Mouse (Mus musculus) small intestine, adult 2 months (tissue): ENCODE results near the gene Gltpd2. TPM values are rescaled to one million over a fixed set of nuclear protein-coding genes. Genes with fewer than 3 reads are reported as not detected.
"Not testable (repeated sequence)": the region's sequence is repeated elsewhere in the genome, so short reads cannot be mapped to it uniquely, and the experiment has no call there.

ENCODE experiments used
- H3K27ac ChIP-seq: fragments of 200-500 bp; 2 replicates; pipeline ENCODE4 v1.5.1; 2012; ENCODE audit warnings: low read depth, low read length, control low read depth, inconsistent platforms; ENCODE audit not compliant: insufficient read depth
- H3K27me3 ChIP-seq: fragments of 200-500 bp; 2 replicates; pipeline ENCODE4 v1.6.1; 2012; ENCODE audit warnings: mild to moderate bottlenecking, moderate library complexity, low read length, inconsistent platforms; ENCODE audit not compliant: control insufficient read depth, insufficient read depth
- H3K36me3 ChIP-seq: fragments of 200-500 bp; 2 replicates; pipeline ENCODE4 v1.6.1; 2012; ENCODE audit warnings: mild to moderate bottlenecking, low read length, control low read depth, inconsistent platforms; ENCODE audit not compliant: control insufficient read depth, insufficient read depth
- H3K4me1 ChIP-seq: fragments of 200-500 bp; 2 replicates; pipeline ENCODE4 v1.6.1; 2012; ENCODE audit warnings: low read length, inconsistent platforms, mixed read lengths; ENCODE audit not compliant: control insufficient read depth, insufficient read depth, insufficient read length
- H3K4me3 ChIP-seq: fragments of 200-500 bp; 2 replicates; pipeline ENCODE4 v1.5.1; 2012; ENCODE audit warnings: low read depth, mild to moderate bottlenecking, control low read depth, inconsistent platforms, low read length, moderate library complexity
- CTCF ChIP-seq: fragments of 200-500 bp; IDR thresholded peaks from 2 replicates; pipeline ENCODE4 v1.5.1; 2012; ENCODE audit warnings: low read depth, mild to moderate bottlenecking, control low read depth, inconsistent platforms, low read length, moderate library complexity, mixed read lengths; ENCODE audit not compliant: insufficient replicate concordance, insufficient read length; ENCODE audit errors: extremely low read depth
- POLR2A ChIP-seq: fragments of 200-500 bp; IDR thresholded peaks from 2 replicates; pipeline ENCODE4 v1.6.1; 2012; ENCODE audit warnings: low read depth, mild to moderate bottlenecking, control low read depth, inconsistent platforms, low read length, moderate library complexity
- WGBS: fragments of 180-500 bp; shearing (Covaris S2); methylation state at CpG from one replicate; pipeline ENCODE4 v1.1.7; 2018; 5-methylcytosine and 5-hydroxymethylcytosine counted together
- polyA plus RNA-seq: library from polyadenylated mRNA; depleted of rRNA; stranded (reverse); fragments of >200 nt; gene quantifications from 2 replicates; pipeline ENCODE4 v1.2.3, GENCODE M21; 2012

Gene Gltpd2
- polyA plus RNA-seq, 1 experiment: 8.4 TPM

- peaks cover 20% of the 10 kb centered on the region for H3K36me3 ChIP-seq
- H3K4me3 ChIP-seq: no peak overlapping the region
- WGBS: 79% methylated on average over 7 of the region's 7 CpGs
- no peak for TF ChIP-seq POLR2A
- TF ChIP-seq CTCF: no peak
- peaks cover 5% of the 10 kb centered on the region for H3K4me1 ChIP-seq
- no peak overlapping the region for H3K27ac ChIP-seq
- H3K27me3 ChIP-seq: no peaks in the 10 kb centered on the region
These were observed 9.6 kb downstream of the Gltpd2 start for GRCm38 (mm10) chr11:70528610-70529009.

- H3K4me1 ChIP-seq, H3K4me3 ChIP-seq, H3K27ac ChIP-seq, H3K27me3 ChIP-seq: not testable (repeated sequence)
- WGBS: 64% methylated on average over 2 of the region's 2 CpGs
- peaks cover 20% of the 10 kb centered on the region for H3K36me3 ChIP-seq
These were observed 12.1 kb downstream of the Gltpd2 start for GRCm38 (mm10) chr11:70531065-70531464.

GRCm38 (mm10) chr11:70532839-70533238, 13.8 kb downstream of the Gltpd2 start, which contains the start of gene Gm40193:
Gene Gm40193 (minus strand): TSS chr11:70532939.
- no peaks in the 10 kb centered on the region for H3K27me3 ChIP-seq
- H3K36me3 ChIP-seq: peaks cover 6% of the 10 kb centered on the region
- H3K27ac ChIP-seq: no peak within 1 kb of the TSS
- no peaks in the 10 kb centered on the region for H3K4me1 ChIP-seq
- WGBS: 85% methylated on average over 6 of the region's 6 CpGs
- TF ChIP-seq CTCF (no peak), POLR2A (no peak)
- no peak within 1 kb of the TSS for H3K4me3 ChIP-seq

- Histone ChIP-seq H3K36me3 (no peaks in the 10 kb centered on the region; the same call in 1 of the 2 replicates), H3K4me3 (peak overlapping the region; percentile 88), H3K27me3 (no peaks in the 10 kb centered on the region), H3K4me1 (peaks cover 2% of the 10 kb centered on the region), H3K27ac (peak overlapping the region; percentile 23; the same call in 1 of the 2 replicates)
- WGBS: 2% methylated on average over 9 of the region's 9 CpGs
- no peak for TF ChIP-seq POLR2A
- no peak for TF ChIP-seq CTCF
These were observed 20.4 kb downstream of the Gltpd2 start for GRCm38 (mm10) chr11:70539423-70539822.

- Histone ChIP-seq H3K4me3 (peak within 1 kb of the TSS; percentile 88), H3K27ac (peak within 1 kb of the TSS; percentile 27; the same call in 1 of the 2 replicates), H3K4me1 (peaks cover 2% of the 10 kb centered on the region), H3K27me3 (no peaks in the 10 kb centered on the region), H3K36me3 (no peaks in the 10 kb centered on the region; the same call in 1 of the 2 replicates)
- TF ChIP-seq POLR2A (no peak; the same call in 1 of the 2 replicates), CTCF (peak; percentile 69)
- under 1% methylated on average over 62 of the region's 65 CpGs for WGBS
These were observed 21.0 kb downstream of the Gltpd2 start, which contains the start of gene Pld2 for GRCm38 (mm10) chr11:70539877-70540587. Gene Pld2 (plus strand): TSS chr11:70540064.

- no peak overlapping the region for H3K27ac ChIP-seq
These were observed 21.9 kb downstream of the Gltpd2 start for GRCm38 (mm10) chr11:70540928-70541327.

GRCm38 (mm10) chr11:70541415-70541814, 22.4 kb downstream of the Gltpd2 start:
- 83% methylated on average over 5 of the region's 5 CpGs for WGBS
- Histone ChIP-seq H3K4me1 (peaks cover 2% of the 10 kb centered on the region), H3K36me3 (no peaks in the 10 kb centered on the region; the same call in 1 of the 2 replicates), H3K27me3 (no peaks in the 10 kb centered on the region), H3K4me3 (no peak overlapping the region), H3K27ac (no peak overlapping the region)
- TF ChIP-seq CTCF (no peak), POLR2A (no peak)

More at GRCm38 (mm10) chr11:70540928-70541327, 21.9 kb downstream of the Gltpd2 start:
- TF ChIP-seq CTCF (no peak), POLR2A (no peak)
- Histone ChIP-seq H3K27me3 (no peaks in the 10 kb centered on the region), H3K4me3 (peak overlapping the region; percentile 88; the same call in 1 of the 2 replicates), H3K36me3 (no peaks in the 10 kb centered on the region; the same call in 1 of the 2 replicates), H3K4me1 (peaks cover 2% of the 10 kb centered on the region)
- WGBS: 81% methylated on average over 7 of the region's 7 CpGs
